Mouse (Mus musculus): Measurements from ENCODE around the gene Cfap61.

GRCm38 (mm10) chr2:146257037-146257436 is 322.5 kb downstream of the Cfap61 start:
- TF ChIP-seq CTCF (IDR thresholded peaks at IDR 0.05; ENCODE audit: low read depth) (no peak), EP300 (IDR thresholded peaks at IDR 0.05; ENCODE audit: low read depth) (no peak)
